17 mouse cellular contexts compared by ENCODE assay signal in genomic region chr14:49245126-49245714, GRCm38 (mm10). TPM values are rescaled to one million over a fixed set of nuclear protein-coding genes. Genes with fewer than 3 reads are reported as not detected.
DNase-seq lines count a peak whose midpoint lies in the region; ATAC-seq lines count a peak whose summit lies in the region.
"Had no signal": no experiment of that assay in that cellular context is flagged by ENCODE, and none has a peak within 500 bp of the region (broad histone marks: within the 10 kb centered on the region; RNA-seq: fewer than 3 reads in every experiment).

TSS of gene ccdc198 (minus strand) at chr14:49245474.

- H3K27me3 ChIP-seq in intestine, embryonic 15.5 days (replicated peaks): no peaks in the 10 kb centered on the region
- H3K27me3 ChIP-seq in kidney, embryonic 14.5 days (ENCODE audit: control insufficient read depth, insufficient read depth, low read length): no peaks in the 10 kb centered on the region
- H3K27me3 ChIP-seq in forebrain, embryonic 12.5 days: no peaks in the 10 kb centered on the region
- H3K27me3 ChIP-seq: hindbrain, embryonic 12.5 days; midbrain, embryonic 13.5 days had no signal

- DNase-seq in R1 (ENCODE audit: low read depth, low spot score): peak; percentile 10
- peak; percentile 19 to 52 for DNase-seq in kidney, postnatal 4 days
- DNase-seq in ovary, adult 18-20 months (ENCODE audit: low spot score): no peak
- no peak for DNase-seq in adrenal gland, adult 18-20 months (ENCODE audit: low spot score in 2 of 2)
- DNase-seq: cerebellum, adult 9-11 months; heart, adult 18-20 months; lung, adult 18-20 months had no signal

- H3K27ac ChIP-seq in intestine, embryonic 15.5 days: no peak within 1 kb of the TSS
- no peak within 1 kb of the TSS; the same call in 1 of the 2 replicates for H3K27ac ChIP-seq in kidney, embryonic 14.5 days (ENCODE audit: low read depth, low read length)
- no peak within 1 kb of the TSS for H3K27ac ChIP-seq in forebrain, embryonic 12.5 days
- H3K27ac ChIP-seq: hindbrain, embryonic 12.5 days; midbrain, embryonic 13.5 days had no signal

- no peaks in the 10 kb centered on the region for H3K36me3 ChIP-seq in intestine, embryonic 15.5 days
- H3K36me3 ChIP-seq in kidney, embryonic 14.5 days (ENCODE audit: control insufficient read depth, insufficient read depth, low read length): no peaks in the 10 kb centered on the region
- H3K36me3 ChIP-seq in forebrain, embryonic 12.5 days (replicated peaks): no peaks in the 10 kb centered on the region
- H3K36me3 ChIP-seq: hindbrain, embryonic 12.5 days; midbrain, embryonic 13.5 days had no signal

- H3K9ac ChIP-seq in intestine, embryonic 15.5 days: no peak within 1 kb of the TSS
- H3K9ac ChIP-seq in kidney, embryonic 14.5 days (ENCODE audit: low read depth, low read length): no peak within 1 kb of the TSS
- no peak within 1 kb of the TSS for H3K9ac ChIP-seq in forebrain, embryonic 12.5 days
- H3K9ac ChIP-seq: hindbrain, embryonic 12.5 days; midbrain, embryonic 13.5 days had no signal

- 57% methylated on average over 5 of the region's 5 CpGs for WGBS in intestine, embryonic 15.5 days
- WGBS in kidney, embryonic 14.5 days: 59% methylated on average over 5 of the region's 5 CpGs
- WGBS in forebrain, embryonic 12.5 days: 79% methylated on average over 5 of the region's 5 CpGs

- no peaks in the 10 kb centered on the region for H3K4me1 ChIP-seq in intestine, embryonic 15.5 days (replicated peaks)
- no peaks in the 10 kb centered on the region for H3K4me1 ChIP-seq in kidney, embryonic 14.5 days (ENCODE audit: control insufficient read depth, insufficient read depth, low read length)
- no peaks in the 10 kb centered on the region; the same call in 1 of the 2 replicates for H3K4me1 ChIP-seq in forebrain, embryonic 12.5 days
- H3K4me1 ChIP-seq: hindbrain, embryonic 12.5 days; midbrain, embryonic 13.5 days had no signal

- H3K9me3 ChIP-seq in intestine, embryonic 15.5 days: no peaks in the 10 kb centered on the region
- H3K9me3 ChIP-seq in kidney, embryonic 14.5 days (ENCODE audit: control insufficient read depth, low read length): no peaks in the 10 kb centered on the region
- no peaks in the 10 kb centered on the region for H3K9me3 ChIP-seq in forebrain, embryonic 12.5 days
- H3K9me3 ChIP-seq: hindbrain, embryonic 12.5 days; midbrain, embryonic 13.5 days had no signal

- H3K4me2 ChIP-seq in intestine, embryonic 15.5 days (replicated peaks): 0 out of 2 replicates have a peak within 1 kb of the TSS, but pooled peaks have one; percentile 11
- H3K4me2 ChIP-seq in kidney, embryonic 14.5 days (replicated peaks; ENCODE audit: low read depth, low read length): peak within 1 kb of the TSS; percentile 18
- H3K4me2 ChIP-seq in forebrain, embryonic 12.5 days: no peak within 1 kb of the TSS
- H3K4me2 ChIP-seq: hindbrain, embryonic 12.5 days; midbrain, embryonic 13.5 days had no signal

- peak; percentile 93 for ATAC-seq in intestine, embryonic 15.5 days
- peak; percentile 93 for ATAC-seq in kidney, embryonic 14.5 days (ENCODE audit: low FRiP score, low TSS enrichment)
- ATAC-seq in forebrain, embryonic 12.5 days (ENCODE audit: low FRiP score): no peak
- ATAC-seq: midbrain, embryonic 13.5 days had no signal

- H3K4me3 ChIP-seq in intestine, embryonic 15.5 days (replicated peaks): peak within 1 kb of the TSS; percentile 5; the same call in 1 of the 2 replicates
- peak within 1 kb of the TSS; percentile 17; the same call in 1 of the 2 replicates for H3K4me3 ChIP-seq in kidney, embryonic 14.5 days (ENCODE audit: low read length)
- H3K4me3 ChIP-seq in forebrain, embryonic 12.5 days (replicated peaks): no peak within 1 kb of the TSS
- H3K4me3 ChIP-seq: hindbrain, embryonic 12.5 days; midbrain, embryonic 13.5 days had no signal

RNA-seq across cellular contexts. Expression of gene ccdc198, which starts in this region (rescaled TPM):
- 92.0 and 94.3 TPM in 2 replicates for polyA plus RNA-seq in intestine, embryonic 15.5 days (2015; fragmentation: Nextera tagmentation; extraction: Ambion mirVana)
- polyA plus RNA-seq in kidney, embryonic 14.5 days (2014; fragmentation: Nextera tagmentation; extraction: Ambion mirVana): 81.9 and 89.6 TPM in 2 replicates
- 0.20 TPM in 1 of 2 replicates, not detected in the other for polyA plus RNA-seq in forebrain, embryonic 12.5 days (2016; fragmentation: Nextera tagmentation; extraction: Ambion mirVana)
- total RNA-seq in adrenal gland, adult 18-20 months (2021): not detected
- total RNA-seq: heart, adult 18-20 months; layer of hippocampus, postnatal 25 days; left cerebral cortex, postnatal 25 days; megakaryocyte progenitor cell, adult 5-6 weeks had no signal
- polyA plus RNA-seq: embryonic facial prominence, embryonic 14.5 days; liver, adult 2 months had no signal

Comparison
In these comparisons a context has a peak if more than half of its experiments do, and no peak if none do; other contexts are left out.
1. RNA of gene ccdc198 (polyA plus RNA-seq): 92.0 to 94.3 TPM in intestine, embryonic 15.5 days and 81.9 to 89.6 TPM in kidney, embryonic 14.5 days; 0.20 TPM in forebrain, embryonic 12.5 days; every median in the first group is over 10 times any median in the second.
2. DNase-seq: peak in R1 (single experiment) and kidney, postnatal 4 days (2 of 2); none in ovary, adult 18-20 months (single experiment) and adrenal gland, adult 18-20 months (0 of 2).